Comparison of ENCODE assay signal across 9 mouse cellular contexts in the genomic region with DNA sequence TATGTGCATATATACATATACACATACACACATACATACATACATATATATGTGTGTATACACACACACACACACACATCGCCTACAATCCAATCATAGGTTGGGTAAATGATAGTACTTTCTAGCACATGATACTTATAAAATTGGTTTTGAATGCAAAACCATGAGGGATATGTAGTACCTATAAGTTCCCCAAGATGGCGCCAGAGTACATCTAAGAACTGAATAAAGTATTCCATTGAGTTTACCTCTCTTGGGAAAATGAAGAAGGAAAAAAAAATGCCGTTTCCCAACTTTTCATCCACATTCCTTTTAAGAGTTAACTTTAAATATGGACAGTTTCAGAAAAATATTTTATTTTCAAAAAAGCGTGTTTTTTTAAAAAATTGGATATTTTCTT.
DNase-seq lines count a peak whose midpoint lies in the region; ATAC-seq and TF ChIP-seq lines count a peak whose summit lies in the region.
"Had no signal": no experiment of that assay in that cellular context is flagged by ENCODE, and none has a peak within 500 bp of the region (broad histone marks: within the 10 kb centered on the region; RNA-seq: fewer than 3 reads in every experiment).

No protein-coding gene starts in this region.

- H3K4me2 ChIP-seq in lung, postnatal 0 days (replicated peaks; ENCODE audit: low read depth, low read length) = no peak overlapping the region
- H3K4me2 ChIP-seq in forebrain, embryonic 16.5 days (ENCODE audit: low read length) = no peak overlapping the region
- H3K4me2 ChIP-seq in hindbrain, embryonic 13.5 days = no peak overlapping the region
- H3K4me2 ChIP-seq: neural tube, embryonic 13.5 days had no signal

- whole genome bisulfite sequencing in lung, postnatal 0 days = 25% methylated on average over 4 of the region's 4 CpGs
- WGBS in forebrain, embryonic 16.5 days = 30% methylated on average over 4 of the region's 4 CpGs
- WGBS in hindbrain, embryonic 13.5 days = 31% methylated on average over 4 of the region's 4 CpGs

- TF ChIP-seq EP300 in MEL (IDR thresholded peaks at IDR 0.05; ENCODE audit: low read depth in 1 of 2, low read length in 2 of 2) = no peak
- TF ChIP-seq EP300 in lung, postnatal 0 days (IDR thresholded peaks at IDR 0.05) = no peak

- no peak overlapping the region for H3K9ac ChIP-seq in MEL (ENCODE audit: control insufficient read depth, low read depth, low read length, poor library complexity, severe bottlenecking)
- no peak overlapping the region for H3K9ac ChIP-seq in lung, postnatal 0 days (replicated peaks; ENCODE audit: low read depth)
- H3K9ac ChIP-seq in forebrain, embryonic 16.5 days (replicated peaks; ENCODE audit: low read depth, low read length) = no peak overlapping the region
- no peak overlapping the region for H3K9ac ChIP-seq in hindbrain, embryonic 13.5 days
- H3K9ac ChIP-seq: neural tube, embryonic 13.5 days had no signal

- no peaks in the 10 kb centered on the region for H3K79me2 ChIP-seq in MEL (ENCODE audit: control insufficient read depth, insufficient read depth, low read length, poor library complexity)

- no peaks in the 10 kb centered on the region for H3K36me3 ChIP-seq in MEL (ENCODE audit: control insufficient read depth in 1 of 2, insufficient read depth in 2 of 2, low read length in 2 of 2)
- peaks cover 4% of the 10 kb centered on the region; the same call in 1 of the 2 replicates for H3K36me3 ChIP-seq in lung, postnatal 0 days (ENCODE audit: insufficient read depth, low read length)
- H3K36me3 ChIP-seq in forebrain, embryonic 16.5 days (ENCODE audit: control insufficient read depth, insufficient read depth) = no peaks in the 10 kb centered on the region
- 0 out of 2 replicates have a peak, but pooled peaks cover 3% of the 10 kb centered on the region for H3K36me3 ChIP-seq in hindbrain, embryonic 13.5 days
- H3K36me3 ChIP-seq: neural tube, embryonic 13.5 days had no signal

- peak; percentile 76 for TF ChIP-seq RAD21 in MEL (IDR thresholded peaks at IDR 0.05; ENCODE audit: low read depth, low read length)

- no peaks in the 10 kb centered on the region for H3K9me3 ChIP-seq in MEL (replicated peaks; ENCODE audit: insufficient read depth, low read length)
- no peaks in the 10 kb centered on the region for H3K9me3 ChIP-seq in lung, postnatal 0 days (ENCODE audit: low read length)
- H3K9me3 ChIP-seq in forebrain, embryonic 16.5 days (ENCODE audit: control insufficient read depth, low read length) = no peaks in the 10 kb centered on the region
- H3K9me3 ChIP-seq in hindbrain, embryonic 13.5 days = no peaks in the 10 kb centered on the region
- H3K9me3 ChIP-seq: neural tube, embryonic 13.5 days had no signal

- TF ChIP-seq POLR2A in MEL (IDR thresholded peaks at IDR 0.05; ENCODE audit: control insufficient read depth in 1 of 2, insufficient read depth in 1 of 2, low read depth in 1 of 2, low read length in 2 of 2, poor library complexity in 1 of 2) = no peak

- no peak for ATAC-seq in lung, postnatal 0 days
- ATAC-seq in forebrain, embryonic 16.5 days = no peak
- ATAC-seq in hindbrain, embryonic 13.5 days (ENCODE audit: low FRiP score) = no peak

- no peak overlapping the region for H3K27ac ChIP-seq in MEL (ENCODE audit: control insufficient read depth, low read depth, low read length)
- no peak overlapping the region for H3K27ac ChIP-seq in lung, postnatal 0 days (ENCODE audit: low read length)
- H3K27ac ChIP-seq in forebrain, embryonic 16.5 days (ENCODE audit: low read length) = no peak overlapping the region
- H3K27ac ChIP-seq in hindbrain, embryonic 13.5 days = no peak overlapping the region
- H3K27ac ChIP-seq: neural tube, embryonic 13.5 days had no signal

- no peak overlapping the region for H3K4me3 ChIP-seq in MEL (ENCODE audit: control insufficient read depth in 1 of 2, insufficient read depth in 1 of 2, low read depth in 2 of 2, low read length in 2 of 2)
- no peak overlapping the region for H3K4me3 ChIP-seq in lung, postnatal 0 days (ENCODE audit: low read depth, low read length)
- H3K4me3 ChIP-seq in forebrain, embryonic 16.5 days (replicated peaks; ENCODE audit: low read length) = no peak overlapping the region
- H3K4me3 ChIP-seq in hindbrain, embryonic 13.5 days = no peak overlapping the region
- H3K4me3 ChIP-seq: neural tube, embryonic 13.5 days had no signal

- peak in 2 of 3 experiments; percentile 47 to 64; a peak in 4 of 6 replicates for TF ChIP-seq CTCF in MEL (IDR thresholded peaks at IDR 0.05 in 2 of 3, conservative IDR thresholded peaks at IDR 0.05 in 1 of 3; ENCODE audit: control insufficient read depth in 1 of 3, insufficient read depth in 1 of 3, low read depth in 2 of 3, low read length in 3 of 3, poor library complexity in 1 of 3, severe bottlenecking in 1 of 3)
- TF ChIP-seq CTCF in lung, postnatal 0 days (IDR thresholded peaks at IDR 0.05) = peak; percentile 71

- H3K4me1 ChIP-seq in MEL (ENCODE audit: control insufficient read depth in 1 of 2, insufficient read depth in 2 of 2, low read length in 2 of 2) = no peaks in the 10 kb centered on the region
- no peaks in the 10 kb centered on the region for H3K4me1 ChIP-seq in lung, postnatal 0 days (ENCODE audit: insufficient read depth, low read depth, low read length)
- H3K4me1 ChIP-seq in forebrain, embryonic 16.5 days (replicated peaks; ENCODE audit: control insufficient read depth, insufficient read depth, low read length) = no peaks in the 10 kb centered on the region
- no peaks in the 10 kb centered on the region for H3K4me1 ChIP-seq in hindbrain, embryonic 13.5 days (replicated peaks)
- H3K4me1 ChIP-seq: neural tube, embryonic 13.5 days had no signal

- no peaks in the 10 kb centered on the region for H3K27me3 ChIP-seq in MEL (ENCODE audit: control insufficient read depth in 1 of 2, insufficient read depth in 2 of 2, low read length in 2 of 2)
- H3K27me3 ChIP-seq in lung, postnatal 0 days (replicated peaks; ENCODE audit: insufficient read depth, low read length) = no peaks in the 10 kb centered on the region
- H3K27me3 ChIP-seq in forebrain, embryonic 16.5 days (replicated peaks; ENCODE audit: control insufficient read depth, insufficient read depth, low read length) = no peaks in the 10 kb centered on the region
- no peaks in the 10 kb centered on the region for H3K27me3 ChIP-seq in hindbrain, embryonic 13.5 days
- H3K27me3 ChIP-seq: neural tube, embryonic 13.5 days had no signal

- DNase-seq in kidney, adult 9 months = peak; percentile 55
- DNase-seq in kidney, adult 18-20 months = no peak
- DNase-seq in 416B (ENCODE audit: low read depth) (peak; percentile 47), MEL (ENCODE audit: low read depth, low spot score) (peak; percentile 53)
- DNase-seq in embryo, embryonic 11.5 days (ENCODE audit: low read depth, low spot score) = peak; percentile 22
- peak; percentile 31 for DNase-seq in lung, postnatal 0 days (ENCODE audit: low spot score)

TF ChIP-seq in MEL, 35 proteins besides CTCF, POLR2A, EP300 and RAD21:
- peak; percentile 56 for TF ChIP-seq SMC3 (IDR thresholded peaks at IDR 0.05; ENCODE audit: low read depth, low read length)
- TF ChIP-seq E2F4 (IDR thresholded peaks at IDR 0.05; ENCODE audit: borderline replicate concordance, low read depth, low read length) = no peak
- peak; percentile 32; the same call in 1 of the 2 replicates for TF ChIP-seq ZC3H11A (IDR thresholded peaks at IDR 0.05; ENCODE audit: low read depth, low read length)
